Mouse (Mus musculus): ENCODE data around the gene Olfr299. TPM values are rescaled to one million over a fixed set of nuclear protein-coding genes. Genes with fewer than 3 reads are reported as not detected.

Olfr299 gene
- not detected in 2 replicates for polyA plus RNA-seq (2012; rRNA removed)

GRCm38 (mm10) chr7:86459621-86460020, at the start of gene Olfr299:
Olfr299 (plus strand) TSS chr7:86459921.
- WGBS: 85% methylated on average over 1 of the region's 1 CpGs
- Histone ChIP-seq H3K4me3 (replicated peaks; ENCODE audit: extremely low read depth, low read depth, low read length) (no peak within 1 kb of the TSS), H3K4me1 (ENCODE audit: control insufficient read depth, insufficient read depth, low read length) (no peaks in the 10 kb centered on the region)
- DNase-seq: no peak
- TF ChIP-seq POLR2A (IDR thresholded peaks at IDR 0.05; ENCODE audit: borderline replicate concordance, extremely low read depth, low read depth, low read length) (no peak), CTCF (IDR thresholded peaks at IDR 0.05; ENCODE audit: insufficient read depth, low read length) (no peak)

GRCm38 (mm10) chr7:86492384-86492783, 32.7 kb downstream of the Olfr299 start, which contains the start of gene Olfr298:
Olfr298 (minus strand) TSS chr7:86492484.
- no peak for DNase-seq
- TF ChIP-seq CTCF (IDR thresholded peaks at IDR 0.05; ENCODE audit: insufficient read depth, low read length) (no peak), POLR2A (IDR thresholded peaks at IDR 0.05; ENCODE audit: borderline replicate concordance, extremely low read depth, low read depth, low read length) (no peak)
- WGBS: 73% methylated on average over 1 of the region's 1 CpGs
- H3K4me1 ChIP-seq (ENCODE audit: control insufficient read depth, insufficient read depth, low read length): no peaks in the 10 kb centered on the region
- H3K4me3 ChIP-seq (replicated peaks; ENCODE audit: extremely low read depth, low read depth, low read length): no peak within 1 kb of the TSS

Other genes starting within 250 kb of the Olfr299 start
- not detected in 2 replicates for gene Vmn2r76, start 213.6 kb upstream of the Olfr299 start, polyA plus RNA-seq (2012; rRNA removed)
- not detected in 2 replicates for gene Olfr310, start 182.7 kb upstream of the Olfr299 start, polyA plus RNA-seq (2012; rRNA removed)
- gene Olfr309, start 146.2 kb upstream of the Olfr299 start, polyA plus RNA-seq (2012; rRNA removed): not detected in 2 replicates
- gene Olfr308, start 134.3 kb upstream of the Olfr299 start, polyA plus RNA-seq (2012; rRNA removed): not detected in 2 replicates
- gene Olfr307, start 122.3 kb upstream of the Olfr299 start, polyA plus RNA-seq (2012; rRNA removed): not detected in 2 replicates
- not detected in 2 replicates for gene Olfr305, start 93.0 kb upstream of the Olfr299 start, polyA plus RNA-seq (2012; rRNA removed)
- gene Olfr304, start 73.3 kb upstream of the Olfr299 start, polyA plus RNA-seq (2012; rRNA removed): not detected in 2 replicates
- gene Olfr303, start 62.1 kb upstream of the Olfr299 start, polyA plus RNA-seq (2012; rRNA removed): not detected in 2 replicates
- gene Olfr301, start 56.1 kb upstream of the Olfr299 start, polyA plus RNA-seq (2012; rRNA removed): not detected in 2 replicates
- gene Olfr298, start 32.6 kb downstream of the Olfr299 start, polyA plus RNA-seq (2012; rRNA removed): not detected in 2 replicates
- gene Olfr297, start 60.0 kb downstream of the Olfr299 start, polyA plus RNA-seq (2012; rRNA removed): not detected in 2 replicates
- not detected in 2 replicates for gene Olfr295, start 123.9 kb downstream of the Olfr299 start, polyA plus RNA-seq (2012; rRNA removed)
- gene Olfr294, start 156.7 kb downstream of the Olfr299 start, polyA plus RNA-seq (2012; rRNA removed): not detected in 2 replicates
- not detected in 2 replicates for gene Olfr293, start 189.1 kb downstream of the Olfr299 start, polyA plus RNA-seq (2012; rRNA removed)
- gene Olfr292, start 228.4 kb downstream of the Olfr299 start, polyA plus RNA-seq (2012; rRNA removed): not detected in 2 replicates

Measured in lung, adult 2 months (tissue).